Mouse (Mus musculus) G1E (cell line): ENCODE results near the gene Bptf.

ENCODE experiments used
- CTCF ChIP-seq: IDR thresholded peaks from 2 replicates; pipeline ENCODE4 v1.5.1; 2012; ENCODE audit warnings: low read depth, low read length, inconsistent platforms, mixed read lengths
- GATA1 ChIP-seq: IDR thresholded peaks from 2 replicates; pipeline ENCODE4 v1.6.1; 2012; ENCODE audit warnings: borderline replicate concordance, low read length, inconsistent platforms, mixed read lengths

DNA sequence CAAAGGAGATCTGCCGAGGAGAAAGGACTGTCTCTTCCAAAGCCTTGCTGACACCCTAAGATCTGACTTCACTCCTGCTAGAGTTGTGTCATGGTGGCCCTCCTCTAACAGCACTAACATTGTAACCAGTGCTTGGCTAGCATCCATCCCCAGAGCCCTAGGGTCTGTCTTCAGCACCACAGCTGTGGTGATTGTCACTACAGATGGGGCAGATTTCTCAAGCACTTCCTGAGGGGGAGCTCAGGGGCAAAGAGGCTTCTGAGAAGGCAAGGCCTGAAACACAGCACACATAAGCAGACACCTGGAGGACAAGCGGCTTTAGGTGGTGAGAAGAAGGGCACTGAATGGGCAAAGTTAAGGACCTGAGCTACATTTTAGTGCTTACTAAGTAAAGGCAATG is 28.2 kb downstream of the Bptf start:
- TF ChIP-seq CTCF (no peak), GATA1 (no peak)
